Mouse (Mus musculus) intestine, embryonic 16.5 days (tissue): ENCODE measurements around the gene Med4. TPM values are rescaled to one million over a fixed set of nuclear protein-coding genes. Genes with fewer than 3 reads are reported as not detected.

Experiments used
- ATAC-seq: fragments of 200-750 bp; cut with Nextera tagmentation; 2 replicates; pipeline ENCODE4 v1.8.0; 2017; ENCODE audit warnings: moderate TSS enrichment, moderate library complexity
- H3K27ac ChIP-seq: fragments of 300-500 bp; sonication (generic); 2 replicates; pipeline ENCODE4 v1.5.1; 2014; ENCODE audit warnings: mild to moderate bottlenecking, low read length
- H3K27me3 ChIP-seq: fragments of 300-500 bp; sonication (generic); replicated peaks from 2 replicates; pipeline ENCODE4 v1.6.1; 2014; ENCODE audit warnings: low read length, control low read depth, mixed read lengths; ENCODE audit not compliant: control insufficient read depth, insufficient read depth
- H3K36me3 ChIP-seq: fragments of 300-500 bp; sonication (generic); 2 replicates; pipeline ENCODE4 v1.6.1; 2014; ENCODE audit warnings: low read length, control low read depth; ENCODE audit not compliant: control insufficient read depth, insufficient read depth
- H3K4me1 ChIP-seq: fragments of 300-500 bp; sonication (generic); 2 replicates; pipeline ENCODE4 v1.6.1; 2014; ENCODE audit warnings: low read length, control low read depth, mixed read lengths; ENCODE audit not compliant: control insufficient read depth, insufficient read depth
- H3K4me2 ChIP-seq: fragments of 300-500 bp; sonication (generic); 2 replicates; pipeline ENCODE4 v1.6.1; 2014; ENCODE audit warnings: low read depth, low read length, control low read depth
- H3K4me3 ChIP-seq: fragments of 300-500 bp; sonication (generic); 2 replicates; pipeline ENCODE4 v1.5.1; 2014; ENCODE audit warnings: mild to moderate bottlenecking, low read length
- H3K9ac ChIP-seq: fragments of 300-500 bp; sonication (generic); 2 replicates; pipeline ENCODE4 v1.6.1; 2014; ENCODE audit warnings: low read depth, low read length
- H3K9me3 ChIP-seq: fragments of 300-500 bp; sonication (generic); 2 replicates; pipeline ENCODE4 v1.6.1; 2016; ENCODE audit warnings: low read length, control low read depth; ENCODE audit not compliant: control insufficient read depth
- WGBS: fragments of 180-500 bp; shearing (Covaris S2); extraction: QIAGEN DNeasy Blood & Tissue Kit; methylation state at CpG from one replicate; pipeline ENCODE4 v1.1.7; 2014; 5-methylcytosine and 5-hydroxymethylcytosine counted together
- polyA plus RNA-seq: library from polyadenylated mRNA; unstranded; fragments of >200 nt; fragmentation: Nextera tagmentation; extraction: Ambion mirVana; gene quantifications from 2 replicates; pipeline ENCODE4 v1.2.1, GENCODE M21; 2015

Med4 gene
- polyA plus RNA-seq: 54.0 and 64.5 TPM in 2 replicates

DNA sequence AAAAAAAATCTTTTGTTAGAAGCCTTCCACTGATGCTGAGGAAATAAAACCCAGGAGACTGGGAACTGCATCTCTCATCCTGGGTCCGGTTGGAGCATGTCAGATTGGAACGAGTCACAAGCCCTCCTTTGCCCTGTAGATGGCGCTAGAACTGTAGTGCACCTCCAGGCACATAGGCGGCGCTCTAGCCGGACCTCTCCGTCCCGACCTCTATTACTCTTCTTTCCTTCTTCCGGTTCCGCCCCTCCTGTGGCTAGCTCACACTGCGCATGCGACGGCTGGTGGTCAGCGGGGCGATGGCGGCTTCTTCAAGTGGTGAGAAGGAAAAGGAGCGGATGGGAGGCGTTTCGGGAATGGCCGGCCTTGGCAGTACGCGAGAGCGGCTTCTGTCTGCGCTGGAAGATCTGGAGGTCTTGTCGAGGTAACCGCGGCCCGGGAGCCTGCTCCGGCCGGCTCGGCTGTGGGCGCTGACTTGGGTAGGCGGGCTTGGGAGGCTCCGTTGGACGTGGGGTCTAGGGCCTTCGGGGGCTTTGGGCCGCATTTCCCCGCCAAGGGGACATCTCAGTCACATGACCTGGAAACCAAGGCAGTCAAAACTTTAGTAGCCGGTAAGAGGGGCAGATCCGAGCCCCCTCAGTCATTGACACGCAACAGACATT is at the start of gene Med4:
Gene Med4 (plus strand): TSS at position 261 of the 659 bp plus-strand sequence.
- H3K36me3 ChIP-seq: peaks cover 4% of the 10 kb centered on the region; the same call in 1 of the 2 replicates
- peak; percentile 96 for ATAC-seq
- no peaks in the 10 kb centered on the region for H3K9me3 ChIP-seq
- no peak within 1 kb of the TSS for H3K27ac ChIP-seq
- WGBS: under 1% methylated on average over 41 of the region's 41 CpGs
- peaks cover 8% of the 10 kb centered on the region for H3K4me1 ChIP-seq
- no peaks in the 10 kb centered on the region for H3K27me3 ChIP-seq
- peak within 1 kb of the TSS; percentile 73 for H3K4me2 ChIP-seq
- H3K9ac ChIP-seq: peak within 1 kb of the TSS; percentile 94
- H3K4me3 ChIP-seq: peak within 1 kb of the TSS; percentile 88

DNA sequence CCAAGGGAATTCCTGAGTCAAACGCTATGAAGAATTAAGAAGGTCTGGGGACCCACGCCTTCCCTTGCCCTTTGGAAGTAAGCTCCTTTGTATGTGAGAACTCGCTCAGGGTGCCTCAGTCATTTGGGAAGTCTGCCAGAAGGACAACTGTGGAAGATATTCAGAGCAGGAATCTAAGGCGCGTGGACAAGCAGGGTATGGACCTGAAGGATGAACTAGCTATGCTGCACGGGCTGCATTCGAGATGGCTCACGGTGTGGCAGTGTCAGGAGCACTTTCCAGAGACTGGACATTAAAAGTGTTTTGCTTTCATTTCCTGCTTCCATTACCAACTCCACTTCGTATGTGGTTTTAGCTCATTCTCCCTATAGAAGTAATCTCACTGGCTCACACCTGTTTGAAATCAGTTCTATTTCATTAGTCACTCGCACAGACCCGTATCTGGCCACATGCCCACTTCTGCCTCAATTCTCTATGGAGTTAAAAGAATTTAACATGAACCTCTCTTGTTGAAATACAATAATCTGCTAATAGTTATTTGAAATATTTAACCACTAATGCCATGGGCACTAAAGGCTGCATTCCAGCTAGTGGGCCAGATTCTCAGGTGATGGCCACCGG is 49.2 kb upstream of the Med4 start:
- Histone ChIP-seq H3K9me3 (no peaks in the 10 kb centered on the region), H3K9ac (no peak overlapping the region), H3K4me1 (no peaks in the 10 kb centered on the region), H3K4me3 (no peak overlapping the region), H3K27me3 (no peaks in the 10 kb centered on the region), H3K36me3 (no peaks in the 10 kb centered on the region), H3K4me2 (no peak overlapping the region), H3K27ac (no peak overlapping the region)
- WGBS: 72% methylated on average over 12 of the region's 12 CpGs
- ATAC-seq: no peak

GRCm38 (mm10) chr14:73462211-73462610 is 47.6 kb upstream of the Med4 start:
- no peaks in the 10 kb centered on the region for H3K27me3 ChIP-seq
- H3K27ac ChIP-seq: no peak overlapping the region
- H3K4me1 ChIP-seq: no peaks in the 10 kb centered on the region
- H3K9ac ChIP-seq: no peak overlapping the region
- 80% methylated on average over 4 of the region's 4 CpGs for WGBS
- no peaks in the 10 kb centered on the region for H3K36me3 ChIP-seq
- no peak overlapping the region for H3K4me2 ChIP-seq
- no peak for ATAC-seq
- no peaks in the 10 kb centered on the region for H3K9me3 ChIP-seq
- no peak overlapping the region for H3K4me3 ChIP-seq

DNA sequence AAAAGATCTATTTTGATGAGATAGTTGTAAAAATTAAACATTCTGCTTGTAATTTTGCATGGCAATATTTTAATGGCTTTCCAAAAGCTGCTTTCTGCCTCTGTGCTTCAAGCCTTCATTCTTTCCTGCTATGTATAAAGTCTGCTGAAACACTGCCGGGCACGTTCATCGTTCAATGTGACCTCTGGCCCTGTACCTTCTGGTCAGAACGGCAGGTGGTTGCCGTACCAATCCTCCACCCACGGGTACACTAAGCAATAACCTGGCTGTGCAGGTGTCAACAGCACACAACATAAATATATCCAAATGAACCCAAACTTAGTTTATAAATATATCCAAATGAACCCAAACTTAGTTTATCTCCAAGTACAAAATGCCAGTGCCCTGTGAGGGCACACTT is 42.1 kb upstream of the Med4 start:
- Histone ChIP-seq H3K9me3 (no peaks in the 10 kb centered on the region), H3K36me3 (no peaks in the 10 kb centered on the region), H3K27me3 (no peaks in the 10 kb centered on the region), H3K4me1 (no peaks in the 10 kb centered on the region), H3K4me3 (no peak overlapping the region), H3K9ac (no peak overlapping the region), H3K4me2 (no peak overlapping the region), H3K27ac (no peak overlapping the region)
- WGBS: 57% methylated on average over 6 of the region's 6 CpGs
- ATAC-seq: no peak

DNA sequence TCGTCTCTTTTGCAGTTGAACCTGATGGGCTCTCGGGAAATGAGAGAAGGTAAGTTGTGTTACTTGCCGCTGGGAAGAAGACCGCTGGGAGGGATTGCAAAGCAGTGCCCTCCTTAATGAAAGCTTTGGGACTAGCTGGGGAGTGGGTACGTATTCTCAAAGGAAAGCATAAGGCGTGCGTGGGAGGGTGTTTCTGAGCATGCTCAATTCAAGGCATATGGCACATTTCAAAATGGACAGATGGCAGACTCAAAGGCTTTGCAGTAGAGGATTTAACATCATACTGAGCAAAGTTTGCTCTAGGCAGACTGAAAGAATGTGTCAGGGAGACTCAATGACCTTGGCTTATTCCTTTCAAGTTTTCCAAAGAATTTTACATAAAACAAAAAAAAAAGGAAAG is 40.3 kb upstream of the Med4 start:
- H3K27me3 ChIP-seq: no peaks in the 10 kb centered on the region
- no peak overlapping the region for H3K27ac ChIP-seq
- no peak overlapping the region for H3K9ac ChIP-seq
- ATAC-seq: no peak
- no peak overlapping the region for H3K4me3 ChIP-seq
- H3K4me2 ChIP-seq: no peak overlapping the region
- no peaks in the 10 kb centered on the region for H3K9me3 ChIP-seq
- 72% methylated on average over 7 of the region's 7 CpGs for WGBS
- H3K36me3 ChIP-seq: no peaks in the 10 kb centered on the region
- peaks cover 6% of the 10 kb centered on the region for H3K4me1 ChIP-seq

GRCm38 (mm10) chr14:73470593-73470992 is 39.2 kb upstream of the Med4 start:
- no peak overlapping the region for H3K27ac ChIP-seq
- H3K36me3 ChIP-seq: no peaks in the 10 kb centered on the region
- no peak overlapping the region for H3K4me3 ChIP-seq
- H3K9me3 ChIP-seq: no peaks in the 10 kb centered on the region
- H3K4me2 ChIP-seq: no peak overlapping the region
- H3K27me3 ChIP-seq: no peaks in the 10 kb centered on the region
- no peak for ATAC-seq
- H3K9ac ChIP-seq: no peak overlapping the region
- WGBS: 59% methylated on average over 8 of the region's 8 CpGs
- H3K4me1 ChIP-seq: peaks cover 6% of the 10 kb centered on the region

GRCm38 (mm10) chr14:73472205-73472604 is 37.6 kb upstream of the Med4 start:
- Histone ChIP-seq H3K27ac (no peak overlapping the region), H3K36me3 (no peaks in the 10 kb centered on the region), H3K4me1 (peaks cover 6% of the 10 kb centered on the region), H3K4me2 (no peak overlapping the region), H3K9ac (no peak overlapping the region), H3K27me3 (no peaks in the 10 kb centered on the region), H3K4me3 (no peak overlapping the region), H3K9me3 (no peaks in the 10 kb centered on the region)
- 59% methylated on average over 7 of the region's 7 CpGs for WGBS
- no peak for ATAC-seq

DNA sequence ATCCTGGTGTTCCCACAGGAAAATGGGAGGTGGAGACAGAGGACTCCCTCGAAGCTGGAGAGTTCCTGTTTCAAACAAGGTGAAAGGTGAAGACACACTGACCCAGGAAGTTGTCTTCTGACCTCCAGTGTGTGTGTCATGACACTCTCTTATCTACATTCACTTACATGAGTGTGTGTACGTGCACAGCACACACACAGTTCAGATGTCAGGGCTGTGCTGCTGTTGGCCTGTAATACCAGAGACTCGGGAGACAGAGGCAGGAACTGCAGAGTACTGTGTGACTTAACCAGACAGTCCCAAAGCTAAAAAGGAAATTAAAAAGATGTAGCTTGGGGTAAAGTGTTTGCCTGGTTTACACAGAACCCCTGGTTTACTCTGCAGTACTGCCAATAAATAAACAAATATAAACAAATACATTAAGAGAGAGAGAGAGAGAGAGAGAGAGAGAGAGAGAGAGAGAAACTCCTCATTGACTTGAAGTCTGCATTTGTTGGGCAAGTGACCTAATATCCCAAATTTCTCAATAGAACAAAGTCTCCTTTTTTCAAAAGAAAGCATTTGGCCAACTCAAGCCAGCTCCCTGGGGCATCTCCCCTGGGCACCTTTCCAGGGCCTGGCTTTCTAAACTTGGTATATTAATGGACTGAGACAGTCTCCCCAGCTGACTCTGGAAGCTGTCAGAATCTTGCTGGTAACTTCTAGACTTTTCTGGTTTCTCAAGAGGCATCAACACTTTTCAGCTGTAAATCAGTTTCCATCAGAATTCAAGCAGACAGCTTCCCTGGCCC is 36.0 kb upstream of the Med4 start:
- H3K9ac ChIP-seq: no peak overlapping the region
- WGBS: 36% methylated on average over 3 of the region's 3 CpGs
- H3K9me3 ChIP-seq: no peaks in the 10 kb centered on the region
- no peaks in the 10 kb centered on the region for H3K27me3 ChIP-seq
- no peaks in the 10 kb centered on the region for H3K36me3 ChIP-seq
- H3K4me2 ChIP-seq: no peak overlapping the region
- ATAC-seq: no peak
- H3K4me1 ChIP-seq: peaks cover 6% of the 10 kb centered on the region
- H3K27ac ChIP-seq: no peak overlapping the region
- no peak overlapping the region for H3K4me3 ChIP-seq

DNA sequence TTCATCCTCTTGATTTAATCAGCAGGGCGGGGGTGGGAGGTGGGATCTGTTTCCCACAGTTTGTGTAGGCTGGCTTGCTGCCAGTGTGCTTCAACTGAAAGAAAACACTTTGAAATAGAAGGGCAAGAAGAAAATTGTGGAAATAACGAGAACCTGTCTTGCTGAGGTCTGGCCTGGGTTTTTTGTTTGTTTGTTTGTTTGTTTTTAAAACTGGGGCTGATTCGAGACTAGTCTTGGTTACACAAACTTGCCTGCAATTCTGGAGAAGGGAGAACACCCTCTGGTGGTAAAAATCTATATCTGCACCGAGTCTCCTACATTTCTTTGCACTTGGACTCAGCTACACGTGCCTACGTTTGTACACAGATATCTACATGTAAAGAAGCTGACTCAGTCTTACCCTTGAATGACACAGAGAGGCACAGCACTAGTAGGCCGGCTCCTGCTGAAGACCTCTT is 35.2 kb upstream of the Med4 start:
- Histone ChIP-seq H3K4me1 (peaks cover 6% of the 10 kb centered on the region), H3K36me3 (no peaks in the 10 kb centered on the region), H3K4me3 (no peak overlapping the region), H3K27me3 (no peaks in the 10 kb centered on the region), H3K9ac (no peak overlapping the region), H3K4me2 (no peak overlapping the region), H3K27ac (no peak overlapping the region), H3K9me3 (no peaks in the 10 kb centered on the region)
- peak; percentile 84 for ATAC-seq
- WGBS: 20% methylated on average over 7 of the region's 7 CpGs
